Mouse (Mus musculus): ENCODE data around the gene Zfhx3. TPM values are rescaled to one million over a fixed set of nuclear protein-coding genes. Genes with fewer than 3 reads are reported as not detected.

Zfhx3 gene
- total RNA-seq, 2 experiments from 2014 or later, result 0.23 to 1.7 TPM

DNA sequence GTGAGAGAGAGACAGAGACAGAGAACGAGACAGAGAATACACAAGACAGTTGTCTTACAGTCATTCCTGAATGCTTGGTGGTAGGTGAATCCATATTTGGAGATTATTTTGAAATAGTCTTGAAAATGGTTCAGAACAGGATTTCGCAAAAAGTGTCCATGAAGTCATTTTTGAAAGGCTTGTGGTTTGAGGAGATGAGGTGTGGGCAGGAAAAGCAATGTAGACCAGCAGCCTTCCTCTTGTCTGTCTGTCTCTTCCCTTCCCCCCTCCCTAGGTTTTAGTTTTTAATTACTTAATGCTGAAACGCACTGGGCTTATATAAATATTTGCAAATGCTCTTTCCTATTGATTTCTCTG, 764.0 kb downstream of the Zfhx3 start:
- ATAC-seq (replicated peaks; ENCODE audit: low FRiP score, poor library complexity, severe bottlenecking), result no peak

- ATAC-seq (replicated peaks; ENCODE audit: low FRiP score, poor library complexity, severe bottlenecking), result no peak
These were observed 764.6 kb downstream of the Zfhx3 start for GRCm38 (mm10) chr8:108706848-108707541.

DNA sequence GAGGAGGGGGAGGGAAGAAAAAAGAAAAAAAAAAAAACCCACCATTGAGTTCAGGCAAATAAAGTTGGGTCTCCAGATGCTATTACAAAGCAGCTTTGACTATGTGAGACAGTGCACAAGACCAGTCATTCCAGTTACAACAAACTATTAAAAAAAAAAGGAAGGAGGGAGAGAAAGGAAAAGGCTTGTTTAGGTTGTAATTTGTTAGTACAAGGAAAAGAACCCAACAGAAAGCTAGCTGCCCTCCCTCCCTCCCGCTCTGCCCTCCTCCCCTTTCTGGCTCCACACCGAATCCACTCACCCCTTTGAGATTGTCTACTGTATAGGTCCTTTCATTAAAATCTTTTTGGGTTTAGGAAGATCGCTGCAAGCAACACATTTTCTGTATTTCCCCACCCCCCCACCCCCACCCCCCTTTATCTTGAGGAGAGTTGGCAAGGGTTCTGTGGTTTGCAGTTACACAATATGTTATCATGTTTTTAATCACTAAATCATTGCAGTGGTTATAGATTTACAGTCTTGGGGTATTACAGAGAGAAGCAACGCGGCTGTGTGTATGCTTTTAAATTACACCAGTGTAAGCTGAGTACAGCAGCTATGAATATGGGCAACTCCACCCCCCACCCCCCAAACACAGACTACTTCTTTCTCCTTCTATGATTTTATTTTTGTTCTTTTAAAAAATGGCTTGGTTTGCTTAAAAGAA, 765.3 kb downstream of the Zfhx3 start:
- no peak for ATAC-seq (replicated peaks; ENCODE audit: low FRiP score, poor library complexity, severe bottlenecking)

- no peak for ATAC-seq (replicated peaks; ENCODE audit: low FRiP score, poor library complexity, severe bottlenecking)
These were observed 766.5 kb downstream of the Zfhx3 start for GRCm38 (mm10) chr8:108708833-108709387.

DNA sequence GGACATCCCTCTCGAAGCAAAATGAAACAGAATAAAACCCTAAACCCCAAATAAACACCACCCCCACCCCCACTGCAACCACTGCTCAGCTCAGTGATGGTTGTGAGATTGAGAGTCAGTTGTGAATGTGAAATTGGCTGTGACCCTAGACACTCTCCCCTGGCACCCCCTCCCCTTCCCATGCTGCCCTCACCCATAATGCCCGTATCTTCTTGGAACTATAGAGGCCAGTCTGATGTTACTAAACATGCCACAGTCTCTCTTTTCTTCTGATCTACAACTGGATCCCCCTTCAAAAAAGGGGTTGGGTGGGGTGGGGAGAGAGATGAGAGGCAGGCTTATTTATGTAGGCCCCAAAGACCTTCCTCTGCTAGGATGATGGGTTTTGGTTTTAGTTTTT, 767.0 kb downstream of the Zfhx3 start:
- ATAC-seq (replicated peaks; ENCODE audit: low FRiP score, poor library complexity, severe bottlenecking), result no peak

DNA sequence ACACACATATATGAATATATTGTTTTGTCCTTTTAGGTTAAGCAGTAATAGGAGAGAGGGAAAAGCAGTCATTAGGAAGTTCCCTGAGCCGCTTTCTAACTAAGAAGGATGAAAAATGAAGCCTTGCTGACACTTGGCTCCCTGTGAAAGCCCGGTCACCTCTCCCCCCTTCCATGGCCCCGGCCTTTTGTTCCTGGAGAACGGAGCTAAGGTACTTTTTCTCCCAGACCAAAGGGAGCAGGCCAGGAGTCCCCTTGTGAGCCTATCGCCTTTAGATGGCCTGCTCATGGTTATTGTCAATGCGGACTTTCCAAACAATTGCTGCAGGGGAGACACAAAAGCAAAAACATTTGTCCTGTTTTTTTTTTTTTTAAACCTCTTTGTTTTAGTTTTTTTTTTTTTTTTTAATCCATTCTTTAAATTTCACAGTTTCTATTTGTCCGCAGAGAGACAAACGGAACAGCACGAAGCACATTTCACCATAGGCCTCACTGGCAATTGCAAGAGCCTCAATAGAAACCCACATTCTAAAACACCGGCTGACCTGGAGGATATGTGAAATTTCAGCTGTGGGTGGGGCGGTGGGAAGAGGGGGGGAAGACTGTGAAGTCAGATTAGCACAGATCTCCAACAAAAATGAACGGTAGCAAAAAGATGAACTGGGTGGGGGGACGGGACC, 767.6 kb downstream of the Zfhx3 start:
- ATAC-seq (replicated peaks; ENCODE audit: low FRiP score, poor library complexity, severe bottlenecking), result no peak

- no peak for ATAC-seq (replicated peaks; ENCODE audit: low FRiP score, poor library complexity, severe bottlenecking)
These were observed 768.4 kb downstream of the Zfhx3 start for GRCm38 (mm10) chr8:108710607-108711489.

DNA sequence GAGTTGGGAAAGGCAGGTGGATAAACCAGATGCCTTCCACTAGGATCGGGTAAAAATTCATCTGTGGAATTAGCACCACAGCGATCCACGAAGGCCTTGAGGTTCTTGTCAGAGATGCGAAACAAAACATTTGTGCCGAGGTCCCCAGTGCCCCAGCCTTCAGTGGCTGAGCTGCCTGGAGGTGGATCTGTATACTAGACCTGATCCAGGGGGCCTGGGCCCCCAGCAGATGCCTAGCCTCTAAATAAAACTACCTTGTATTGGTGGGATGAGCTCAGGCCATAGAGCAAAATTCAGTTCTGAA, 769.0 kb downstream of the Zfhx3 start:
- ATAC-seq (replicated peaks; ENCODE audit: low FRiP score, poor library complexity, severe bottlenecking), result no peak

DNA sequence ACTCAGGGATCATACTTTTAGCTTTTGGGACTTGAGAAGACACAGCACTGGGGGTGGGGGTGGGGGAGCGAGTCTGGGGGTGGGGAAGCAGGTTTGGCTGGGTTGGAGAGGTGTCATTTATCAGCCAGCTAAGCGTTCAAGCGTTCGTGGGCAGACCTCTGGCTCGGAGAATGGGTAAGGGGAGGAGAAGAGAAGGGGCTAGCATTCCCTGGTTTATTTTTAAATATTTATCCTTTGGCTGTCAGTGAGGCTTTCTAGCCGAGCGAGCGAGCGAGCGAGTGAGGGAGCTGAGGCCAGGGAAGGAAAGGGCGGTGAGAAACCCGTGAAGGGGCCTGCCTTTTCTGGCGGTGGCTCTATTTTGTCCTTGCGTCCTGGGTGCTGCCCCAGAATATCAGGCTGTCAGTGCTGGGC, 769.6 kb downstream of the Zfhx3 start:
- no peak for ATAC-seq (replicated peaks; ENCODE audit: low FRiP score, poor library complexity, severe bottlenecking)

GRCm38 (mm10) chr8:108712607-108713006, 770.2 kb downstream of the Zfhx3 start:
- no peak for ATAC-seq (replicated peaks; ENCODE audit: low FRiP score, poor library complexity, severe bottlenecking)

DNA sequence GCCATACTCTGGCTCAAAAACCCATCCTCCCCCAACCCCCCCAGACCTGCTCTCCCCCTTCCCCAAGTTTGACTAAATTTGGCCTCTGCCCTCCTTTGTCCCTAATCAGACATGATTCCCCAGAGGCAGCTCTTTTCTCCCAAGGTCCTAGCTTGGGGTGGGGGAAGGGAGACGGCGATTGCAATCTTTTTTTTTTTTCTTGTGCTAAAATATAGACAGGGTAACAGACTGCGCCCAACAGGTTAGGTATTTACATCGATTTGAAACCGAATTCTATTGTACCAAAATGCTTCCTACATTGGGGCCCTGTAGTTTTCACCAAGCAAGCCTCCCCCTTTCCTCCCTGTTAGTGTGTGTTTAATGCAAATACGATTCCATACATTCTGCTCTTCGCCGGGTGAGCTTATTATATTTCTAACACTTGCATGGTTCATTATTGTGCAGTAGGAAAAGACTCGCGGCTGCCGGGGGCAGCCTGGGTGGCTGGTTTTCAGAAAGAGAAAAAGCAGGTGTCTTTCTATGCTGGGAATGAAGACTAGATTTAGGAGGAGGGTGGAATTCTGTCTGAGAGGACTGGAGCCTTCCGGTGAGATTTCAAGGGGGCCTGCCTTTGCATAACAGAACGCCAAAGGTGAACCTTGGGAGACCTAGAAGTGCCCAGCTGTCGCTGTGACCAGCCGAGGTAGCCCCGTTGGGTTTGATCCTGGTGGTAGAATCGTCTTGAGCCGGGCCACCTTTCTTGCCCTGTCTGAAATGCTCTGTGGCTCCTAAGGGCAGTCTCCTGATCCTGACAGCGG, 771.1 kb downstream of the Zfhx3 start:
- no peak for ATAC-seq (replicated peaks; ENCODE audit: low FRiP score, poor library complexity, severe bottlenecking)

DNA sequence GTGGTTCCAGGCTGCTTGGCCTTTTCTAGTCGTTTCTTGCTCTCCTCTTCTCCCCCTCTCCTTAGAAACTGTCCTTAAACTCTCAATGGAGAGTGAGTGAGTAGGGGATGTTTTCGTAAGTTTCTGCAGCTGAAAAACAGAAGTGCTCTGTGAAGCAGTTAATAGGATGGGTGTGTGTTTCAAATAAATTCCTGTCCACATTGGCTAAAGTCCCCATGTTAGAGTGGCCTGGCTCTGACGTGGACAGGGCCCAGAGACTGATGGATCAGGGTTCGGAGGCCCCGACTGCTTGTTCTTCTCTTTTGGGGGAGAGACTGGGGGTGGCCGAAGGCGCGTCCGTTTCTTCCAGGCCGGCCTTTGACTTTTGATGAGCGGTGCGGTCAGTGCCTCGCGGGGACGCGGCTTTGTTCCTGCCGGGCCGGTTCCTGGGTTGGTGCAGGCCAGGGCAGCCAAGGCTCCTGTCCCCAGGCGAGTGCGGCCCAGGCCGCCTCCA, 771.7 kb downstream of the Zfhx3 start:
- ATAC-seq (replicated peaks; ENCODE audit: low FRiP score, poor library complexity, severe bottlenecking), result no peak

DNA sequence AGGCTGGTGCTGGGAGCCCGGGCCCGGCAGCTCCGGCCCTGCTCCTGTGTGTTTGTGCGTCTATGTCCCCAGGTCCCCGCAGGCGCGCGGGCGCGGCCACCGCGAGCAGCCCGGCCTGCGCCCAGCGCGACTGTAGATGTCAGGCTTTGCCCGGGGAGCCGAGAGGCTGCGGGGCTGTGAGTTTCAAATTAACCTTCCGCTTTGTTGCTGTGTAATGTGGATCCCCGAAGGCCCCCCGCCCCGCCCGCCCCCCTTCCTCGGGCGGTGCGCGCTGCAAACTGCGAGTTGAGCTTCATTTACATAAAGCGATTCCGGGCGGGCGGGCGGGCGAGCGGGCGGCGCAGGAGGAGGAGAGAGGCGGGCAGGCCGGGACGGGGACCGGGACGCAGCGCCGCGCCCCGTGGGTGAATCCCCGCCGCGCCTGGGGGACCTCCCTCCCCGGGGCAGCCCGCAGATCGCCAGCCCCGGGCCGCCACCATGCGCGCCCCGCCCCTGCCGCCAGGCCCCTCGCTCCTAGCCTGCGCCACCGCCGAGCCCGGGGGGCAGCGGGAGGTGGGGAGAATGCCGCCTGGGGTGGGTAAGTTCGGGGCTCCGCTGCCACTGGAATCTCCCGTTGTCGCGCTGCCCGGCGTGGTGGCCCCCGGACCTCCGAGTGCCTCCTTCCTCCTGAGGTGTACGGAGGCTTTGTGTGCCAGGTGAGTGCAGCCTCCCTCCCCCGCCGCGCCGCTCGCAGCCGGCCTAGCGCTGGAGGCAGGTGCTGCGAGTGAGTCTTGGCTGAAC, 772.4 kb downstream of the Zfhx3 start:
- no peak for ATAC-seq (replicated peaks; ENCODE audit: low FRiP score, poor library complexity, severe bottlenecking)

DNA sequence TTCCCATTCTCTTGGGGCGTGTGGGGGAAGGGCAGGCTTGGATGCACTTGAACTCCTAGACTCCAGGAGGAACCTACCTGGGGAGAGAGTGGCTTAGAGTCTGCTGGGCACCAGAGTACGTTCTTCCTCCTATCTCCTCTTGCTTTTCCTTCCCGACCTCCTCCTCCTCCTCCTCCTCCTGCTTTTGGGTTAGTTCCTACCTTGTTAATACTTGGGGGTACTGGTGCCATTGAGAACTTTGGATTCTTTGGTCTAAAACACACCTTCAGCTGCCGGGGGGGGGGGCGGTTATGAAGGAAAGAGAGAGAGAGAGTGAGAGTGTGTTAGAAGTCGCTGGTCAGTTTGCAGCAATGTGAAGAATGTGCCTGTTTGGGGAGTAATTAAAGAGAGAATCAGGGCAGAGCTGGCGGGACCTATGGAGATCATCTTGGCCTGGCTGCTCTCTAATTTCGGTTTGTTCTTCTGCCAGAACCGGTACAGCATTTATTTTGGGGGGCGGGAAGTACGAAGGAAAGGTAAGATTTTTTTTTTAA, 773.0 kb downstream of the Zfhx3 start:
- ATAC-seq (replicated peaks; ENCODE audit: low FRiP score, poor library complexity, severe bottlenecking), result no peak

- no peak for ATAC-seq (replicated peaks; ENCODE audit: low FRiP score, poor library complexity, severe bottlenecking)
These were observed 773.9 kb downstream of the Zfhx3 start for GRCm38 (mm10) chr8:108716291-108716811.

GRCm38 (mm10) chr8:108717545-108717944, 775.1 kb downstream of the Zfhx3 start:
- ATAC-seq (replicated peaks; ENCODE audit: low FRiP score, poor library complexity, severe bottlenecking), result no peak

GRCm38 (mm10) chr8:108718031-108718430, 775.6 kb downstream of the Zfhx3 start:
- no peak for ATAC-seq (replicated peaks; ENCODE audit: low FRiP score, poor library complexity, severe bottlenecking)

DNA sequence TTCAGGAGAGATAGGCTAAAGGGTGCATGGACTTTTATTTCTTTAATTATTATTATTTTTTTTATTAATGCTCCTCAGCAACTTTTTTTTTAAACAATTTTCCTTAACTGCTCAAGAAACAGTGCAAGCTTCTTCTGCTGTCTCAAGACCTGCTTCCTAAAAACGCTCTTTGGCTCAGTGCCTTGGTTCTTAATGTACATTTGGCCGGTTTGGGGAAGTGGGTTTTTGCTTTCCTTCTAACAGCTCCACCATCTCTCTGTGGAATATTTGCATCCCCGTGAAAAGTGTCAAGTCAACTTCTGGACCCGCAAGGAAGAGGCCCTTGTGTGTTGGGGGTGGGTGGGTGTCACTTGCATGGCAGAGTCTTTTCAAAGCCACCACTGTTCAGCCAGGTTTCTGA, 778.4 kb downstream of the Zfhx3 start:
- ATAC-seq (replicated peaks; ENCODE audit: low FRiP score, poor library complexity, severe bottlenecking), result no peak

All from erythroid progenitor cell, adult 5-6 weeks (primary cell).